Mouse (Mus musculus) lung, postnatal 0 days (tissue): ENCODE measurements around the gene Pou6f2.

Experiments
- CTCF ChIP-seq: IDR thresholded peaks from 2 replicates; pipeline ENCODE4 v1.5.1; 2016; ENCODE audit warnings: antibody characterized with exemption, mild to moderate bottlenecking
- EP300 ChIP-seq: IDR thresholded peaks from 2 replicates; pipeline ENCODE4 v1.6.1; 2016; ENCODE audit warnings: antibody characterized with exemption, mild to moderate bottlenecking, control low read depth

- TF ChIP-seq EP300 (no peak), CTCF (no peak)
Measured at GRCm38 (mm10) chr13:18120406-18120805, 277.1 kb downstream of the Pou6f2 start.
